Mouse (Mus musculus) hindbrain, embryonic 10.5 days (tissue): ENCODE measurements at regions not wholly inside any gene's neighbourhood (a gene's known extent, or its start where the extent isn't known, plus 50 kb on each side); places are given as distances from the start of the nearest gene placed in this dataset.

Source experiments
- DNase-seq: peaks from one replicate; pipeline ENCODE4 v3.0.0-alpha.2; 2017; ENCODE audit warnings: low spot score
- H3K27ac ChIP-seq: fragments of 300-500 bp; sonication (generic); 2 replicates; pipeline ENCODE4 v1.5.1; 2016; ENCODE audit warnings: mild to moderate bottlenecking, moderate library complexity
- H3K27me3 ChIP-seq: fragments of 300-500 bp; sonication (generic); 2 replicates; pipeline ENCODE4 v1.6.1; 2016; ENCODE audit warnings: mild to moderate bottlenecking; ENCODE audit not compliant: poor library complexity, insufficient read depth, severe bottlenecking
- H3K36me3 ChIP-seq: fragments of 300-500 bp; sonication (generic); 2 replicates; pipeline ENCODE4 v1.6.1; 2016; ENCODE audit warnings: mild to moderate bottlenecking, moderate library complexity
- H3K4me1 ChIP-seq: fragments of 300-500 bp; sonication (generic); replicated peaks from 2 replicates; pipeline ENCODE4 v1.6.1; 2016; ENCODE audit warnings: mild to moderate bottlenecking
- H3K4me3 ChIP-seq: fragments of 300-500 bp; sonication (generic); 2 replicates; pipeline ENCODE4 v1.5.1; 2016; ENCODE audit warnings: mild to moderate bottlenecking, moderate library complexity
- H3K9me3 ChIP-seq: fragments of 300-500 bp; sonication (generic); 2 replicates; pipeline ENCODE4 v1.6.1; 2016; ENCODE audit warnings: mild to moderate bottlenecking, moderate library complexity
- WGBS: fragments of 180-500 bp; shearing (Covaris S2); methylation state at CpG from one replicate; pipeline ENCODE4 v1.1.7; 2016; 5-methylcytosine and 5-hydroxymethylcytosine counted together

DNA sequence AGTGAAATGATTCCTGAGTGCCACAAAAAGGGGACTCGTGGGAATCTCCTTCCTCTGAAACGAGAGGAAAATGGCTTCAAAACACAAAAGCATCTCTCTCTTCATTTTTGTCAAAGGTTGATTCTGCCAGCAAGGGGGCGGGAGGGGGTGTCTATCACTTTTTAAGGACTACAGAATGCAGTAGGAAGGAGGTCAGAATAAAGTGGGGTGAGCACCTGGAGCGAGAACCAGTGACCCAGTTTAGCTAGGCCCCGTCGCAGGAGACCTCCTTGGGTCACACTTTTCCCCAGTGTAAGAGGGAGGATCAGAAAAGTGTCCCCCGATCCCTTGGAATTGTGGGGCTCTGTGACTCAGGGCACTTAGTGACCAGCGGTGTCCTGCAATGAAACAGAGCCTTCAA lies 133.1 kb downstream of the Tgfb2 start:
- 88% methylated on average over 8 of the region's 8 CpGs for WGBS
- H3K9me3 ChIP-seq: no peaks in the 10 kb centered on the region

DNA sequence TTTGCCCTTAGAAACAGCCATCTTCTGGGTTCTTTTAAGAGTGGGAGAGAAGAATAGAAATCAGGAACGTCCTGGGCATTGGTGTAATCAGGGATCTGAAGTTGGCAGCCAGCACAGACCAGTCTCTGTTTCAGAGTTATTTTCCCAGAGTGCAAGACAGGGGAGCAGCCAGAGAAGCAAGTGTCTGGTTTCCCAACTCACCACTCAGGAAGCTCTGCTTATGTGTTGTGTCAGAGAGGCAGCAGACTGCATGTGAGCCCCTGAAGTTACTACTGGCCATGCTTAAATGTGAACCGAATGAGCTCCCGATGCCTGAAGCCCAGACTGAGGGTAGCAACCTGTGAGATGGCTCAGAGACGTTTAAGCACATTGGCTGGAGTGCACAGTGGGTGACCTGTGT lies 133.7 kb downstream of the Tgfb2 start:
- no peaks in the 10 kb centered on the region for H3K9me3 ChIP-seq
- H3K36me3 ChIP-seq: no peaks in the 10 kb centered on the region
- H3K4me1 ChIP-seq: 0 out of 2 replicates have a peak, but pooled peaks cover 6% of the 10 kb centered on the region
- no peak overlapping the region for H3K27ac ChIP-seq
- no peak for DNase-seq
- 69% methylated on average over 4 of the region's 4 CpGs for WGBS
- H3K27me3 ChIP-seq: no peaks in the 10 kb centered on the region
- no peak overlapping the region for H3K4me3 ChIP-seq

More for the DNA sequence above, 133.1 kb downstream of the Tgfb2 start:
- H3K4me1 ChIP-seq: 0 out of 2 replicates have a peak, but pooled peaks cover 4% of the 10 kb centered on the region
- no peak overlapping the region for H3K4me3 ChIP-seq
- no peak for DNase-seq
- H3K27ac ChIP-seq: no peak overlapping the region
- no peaks in the 10 kb centered on the region for H3K27me3 ChIP-seq
- no peaks in the 10 kb centered on the region for H3K36me3 ChIP-seq

DNA sequence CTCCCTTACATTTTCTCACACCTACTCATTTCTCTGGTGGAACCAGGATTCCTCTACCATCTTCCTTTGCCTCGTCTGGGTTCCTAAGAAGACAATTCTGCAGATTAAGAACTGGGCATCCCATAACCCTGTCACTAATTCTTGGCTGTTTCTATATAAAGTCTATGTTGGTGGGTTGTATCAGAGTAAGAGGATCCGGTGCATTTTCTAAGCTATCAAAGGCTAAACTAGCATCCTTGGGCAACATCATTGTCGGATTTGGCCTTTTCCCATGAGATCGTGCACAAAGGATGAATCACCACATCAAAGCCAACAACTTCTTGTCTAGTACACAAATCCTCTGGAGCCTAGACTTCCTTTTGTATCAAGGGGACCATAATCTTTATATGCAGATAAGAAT lies 137.3 kb downstream of the Tgfb2 start:
- H3K4me1 ChIP-seq: peaks cover 17% of the 10 kb centered on the region
- no peak overlapping the region for H3K27ac ChIP-seq
- no peak for DNase-seq
- 83% methylated on average over 4 of the region's 4 CpGs for WGBS
- no peaks in the 10 kb centered on the region for H3K9me3 ChIP-seq
- H3K36me3 ChIP-seq: no peaks in the 10 kb centered on the region
- H3K4me3 ChIP-seq: no peak overlapping the region
- H3K27me3 ChIP-seq: no peaks in the 10 kb centered on the region; the same call in 1 of the 2 replicates

DNA sequence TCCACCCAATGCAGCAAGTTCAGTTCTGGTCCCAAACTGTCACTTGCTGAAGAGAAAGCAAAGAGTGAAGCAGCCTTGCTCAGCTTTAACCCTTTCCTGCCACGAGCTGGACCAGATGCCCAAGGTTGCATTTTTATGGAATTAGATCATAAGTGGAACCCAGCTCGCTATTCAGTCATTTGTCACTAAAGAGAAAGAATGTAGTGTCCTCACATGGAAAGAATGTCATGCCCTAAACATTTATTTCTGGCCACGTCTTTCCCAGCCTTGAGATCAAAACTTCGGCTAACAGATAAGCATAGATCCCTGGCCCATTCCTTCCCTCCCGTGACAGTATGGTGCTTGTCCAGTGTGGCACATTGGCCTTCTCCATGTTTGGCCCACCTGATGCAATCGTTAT lies 137.7 kb downstream of the Tgfb2 start:
- peaks cover 17% of the 10 kb centered on the region for H3K4me1 ChIP-seq
- WGBS: 76% methylated on average over 6 of the region's 6 CpGs
- no peaks in the 10 kb centered on the region for H3K36me3 ChIP-seq
- no peaks in the 10 kb centered on the region for H3K9me3 ChIP-seq
- no peak overlapping the region for H3K4me3 ChIP-seq
- no peak for DNase-seq
- H3K27me3 ChIP-seq: no peaks in the 10 kb centered on the region; the same call in 1 of the 2 replicates
- H3K27ac ChIP-seq: no peak overlapping the region

DNA sequence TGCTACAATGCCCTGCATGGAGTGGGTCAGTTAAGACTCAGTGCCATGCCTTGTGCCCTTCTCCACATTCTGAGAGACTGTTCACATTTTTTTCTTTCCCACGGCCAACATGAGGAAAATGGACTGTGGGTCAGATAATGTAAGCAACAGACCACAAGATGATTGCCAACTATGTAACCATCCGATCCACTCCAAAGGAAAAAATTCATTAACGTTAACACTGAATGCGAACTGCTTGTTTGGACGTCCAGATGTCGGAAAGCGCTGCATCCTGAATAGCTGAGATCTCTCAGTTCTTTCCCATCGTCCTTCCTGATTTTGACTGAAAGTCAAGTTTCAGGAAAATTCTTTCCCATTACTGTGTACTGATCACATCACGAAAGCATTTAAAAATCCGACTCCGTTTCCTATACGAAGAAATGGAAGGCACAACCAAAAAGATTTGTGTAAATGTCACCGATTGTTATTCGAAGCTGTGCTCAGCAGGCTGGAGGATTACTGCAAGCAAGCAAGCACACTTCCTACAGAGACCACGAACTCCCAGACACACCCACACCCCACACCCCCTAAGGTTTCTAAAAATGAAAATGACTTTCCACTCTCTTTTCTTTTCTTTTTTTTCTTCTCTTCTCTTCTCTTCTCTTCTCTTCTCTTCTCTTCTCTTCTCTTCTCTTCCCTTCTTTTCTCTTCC lies 138.5 kb downstream of the Tgfb2 start:
- H3K4me1 ChIP-seq: peaks cover 17% of the 10 kb centered on the region
- no peak overlapping the region for H3K27ac ChIP-seq
- DNase-seq: no peak
- WGBS: 21% methylated on average over 15 of the region's 15 CpGs
- H3K9me3 ChIP-seq: no peaks in the 10 kb centered on the region
- no peaks in the 10 kb centered on the region for H3K36me3 ChIP-seq
- H3K4me3 ChIP-seq: no peak overlapping the region
- no peaks in the 10 kb centered on the region; the same call in 1 of the 2 replicates for H3K27me3 ChIP-seq

DNA sequence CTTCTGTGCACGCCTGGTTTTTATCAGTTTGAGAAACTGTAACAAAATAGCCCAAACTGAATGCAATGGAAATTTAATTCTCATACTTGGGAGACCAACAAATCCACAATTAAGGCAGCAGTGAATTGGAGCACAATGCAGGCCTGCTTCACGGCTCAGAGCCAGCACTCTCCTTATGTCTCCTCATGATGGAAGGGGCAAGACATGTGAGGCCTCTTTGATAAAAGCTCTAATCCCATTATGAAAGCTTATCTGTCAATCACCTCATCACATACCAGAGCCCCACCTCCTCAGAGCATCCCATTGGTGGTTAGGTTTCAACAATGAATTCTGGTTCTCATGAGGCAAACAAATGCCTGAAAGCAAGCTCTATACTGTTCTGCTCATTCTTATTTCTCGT lies 143.8 kb downstream of the Tgfb2 start:
- no peak overlapping the region for H3K4me3 ChIP-seq
- no peaks in the 10 kb centered on the region for H3K9me3 ChIP-seq
- DNase-seq: no peak
- peaks cover 19% of the 10 kb centered on the region for H3K4me1 ChIP-seq
- no peaks in the 10 kb centered on the region; the same call in 1 of the 2 replicates for H3K27me3 ChIP-seq
- no peak overlapping the region for H3K27ac ChIP-seq
- H3K36me3 ChIP-seq: no peaks in the 10 kb centered on the region
- WGBS: 75% methylated on average over 3 of the region's 3 CpGs

DNA sequence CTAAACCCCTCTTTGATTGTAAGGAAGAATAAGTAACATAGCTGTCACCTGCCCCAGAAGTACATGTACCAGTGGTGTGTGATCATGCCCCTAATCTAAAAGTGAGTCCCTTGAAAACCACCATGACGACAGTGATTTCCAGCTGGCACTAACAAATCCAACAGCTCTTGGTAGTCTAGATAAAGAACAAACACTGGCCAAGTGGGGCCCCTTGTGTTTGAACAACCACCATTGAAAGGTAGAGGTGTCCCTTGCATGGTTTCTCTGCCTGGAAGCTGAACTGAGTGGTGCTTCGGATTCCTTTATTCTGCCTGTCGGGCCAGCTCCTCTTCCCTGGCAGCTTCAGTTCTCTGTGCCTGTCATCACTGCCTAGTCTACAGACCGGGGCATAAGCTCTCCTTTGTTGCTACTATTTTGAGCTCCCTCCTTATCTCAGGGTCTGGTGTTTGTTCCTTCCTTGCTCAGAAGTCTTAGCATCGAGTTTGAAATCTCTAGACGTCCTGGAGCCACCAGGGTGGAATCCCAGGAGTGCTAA lies 150.3 kb downstream of the Tgfb2 start:
- no peaks in the 10 kb centered on the region for H3K27me3 ChIP-seq
- no peak overlapping the region for H3K27ac ChIP-seq
- H3K36me3 ChIP-seq: no peaks in the 10 kb centered on the region
- peaks cover 4% of the 10 kb centered on the region; the same call in 1 of the 2 replicates for H3K4me1 ChIP-seq
- DNase-seq: no peak
- 59% methylated on average over 6 of the region's 6 CpGs for WGBS
- H3K4me3 ChIP-seq: no peak overlapping the region
- H3K9me3 ChIP-seq: no peaks in the 10 kb centered on the region

DNA sequence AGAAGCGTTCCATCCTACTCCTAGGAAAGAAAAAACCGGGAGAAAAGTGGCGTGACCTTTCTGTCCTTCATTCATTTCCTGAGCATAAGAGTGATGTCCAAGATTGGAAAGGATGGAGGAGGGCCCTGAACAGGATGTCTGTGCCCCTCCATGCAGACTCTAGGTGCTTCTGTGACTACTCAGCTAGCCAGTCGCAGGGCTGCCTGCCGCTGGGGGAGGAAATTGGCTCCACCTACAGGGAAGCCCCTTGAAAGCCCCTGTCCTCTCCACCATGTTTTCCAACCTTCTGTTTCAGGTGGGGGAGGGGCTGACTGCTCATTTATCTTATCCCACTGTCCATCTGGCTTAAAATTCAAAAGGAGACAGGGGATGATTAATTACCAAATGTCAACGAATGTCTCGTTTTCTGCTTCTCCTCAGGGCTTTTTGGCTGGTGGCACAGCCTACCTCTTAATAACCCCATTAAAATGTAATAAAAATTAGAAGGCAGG lies 151.2 kb downstream of the Tgfb2 start:
- Histone ChIP-seq H3K4me1 (peaks cover 4% of the 10 kb centered on the region; the same call in 1 of the 2 replicates), H3K36me3 (no peaks in the 10 kb centered on the region), H3K9me3 (no peaks in the 10 kb centered on the region), H3K27me3 (no peaks in the 10 kb centered on the region), H3K4me3 (no peak overlapping the region), H3K27ac (no peak overlapping the region)
- WGBS: 75% methylated on average over 7 of the region's 7 CpGs
- peak; percentile 23 for DNase-seq

DNA sequence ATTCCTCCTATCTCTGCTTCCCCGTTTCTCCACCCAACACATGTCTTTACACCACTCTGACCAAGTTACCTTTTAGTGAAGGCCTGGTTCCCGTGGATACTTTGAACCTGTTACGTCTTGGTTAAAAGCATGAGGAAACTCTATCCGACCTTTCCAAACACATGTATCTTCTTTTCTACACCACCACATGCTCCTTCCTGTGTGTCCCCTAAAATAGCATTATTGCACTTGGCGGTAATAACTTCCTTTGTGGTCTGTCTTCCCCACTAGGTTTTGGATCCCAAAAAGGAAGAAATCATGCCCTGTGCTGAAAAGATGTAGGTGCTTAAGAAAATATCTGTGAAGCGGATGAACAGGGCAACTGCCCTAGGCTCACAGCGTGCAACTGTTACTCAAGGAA lies 153.1 kb downstream of the Tgfb2 start:
- peaks cover 4% of the 10 kb centered on the region; the same call in 1 of the 2 replicates for H3K4me1 ChIP-seq
- H3K4me3 ChIP-seq: no peak overlapping the region
- H3K27ac ChIP-seq: no peak overlapping the region
- H3K36me3 ChIP-seq: no peaks in the 10 kb centered on the region
- no peak for DNase-seq
- WGBS: 91% methylated on average over 7 of the region's 7 CpGs
- no peaks in the 10 kb centered on the region for H3K27me3 ChIP-seq
- H3K9me3 ChIP-seq: no peaks in the 10 kb centered on the region

DNA sequence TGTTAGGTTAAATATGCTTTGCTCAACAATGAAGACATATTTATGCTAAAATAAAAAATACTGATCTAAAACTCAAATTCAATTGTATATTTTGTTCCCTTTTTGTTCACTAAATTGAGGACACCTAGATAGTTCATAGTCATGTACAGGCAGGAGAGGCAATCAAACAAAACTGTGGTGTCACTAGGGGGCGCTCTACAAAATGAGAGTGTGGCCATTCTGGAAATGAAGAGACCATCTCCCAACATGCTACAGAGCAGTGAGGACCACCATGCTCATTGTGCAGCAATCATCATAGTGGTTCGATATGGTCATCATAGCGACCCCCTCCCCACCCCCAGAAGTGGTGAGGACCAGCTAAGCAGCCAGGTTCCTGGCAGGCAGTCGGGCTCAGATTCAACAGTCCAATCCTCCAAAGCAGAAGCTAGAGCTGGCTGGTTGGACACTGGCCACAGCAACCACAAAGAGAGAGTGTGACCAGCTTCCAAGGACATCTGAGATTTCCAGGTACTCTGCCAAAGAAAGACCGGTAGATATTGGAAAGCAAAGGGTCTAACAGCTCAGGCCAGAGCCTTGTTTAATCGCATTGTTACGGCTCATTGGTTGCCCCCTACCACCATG lies 155.4 kb downstream of the Tgfb2 start:
- Histone ChIP-seq H3K27me3 (no peaks in the 10 kb centered on the region), H3K27ac (no peak overlapping the region), H3K36me3 (no peaks in the 10 kb centered on the region), H3K4me1 (peaks cover 9% of the 10 kb centered on the region; the same call in 1 of the 2 replicates), H3K9me3 (no peaks in the 10 kb centered on the region), H3K4me3 (no peak overlapping the region)
- peak; percentile 15 for DNase-seq
- 85% methylated on average over 7 of the region's 7 CpGs for WGBS

DNA sequence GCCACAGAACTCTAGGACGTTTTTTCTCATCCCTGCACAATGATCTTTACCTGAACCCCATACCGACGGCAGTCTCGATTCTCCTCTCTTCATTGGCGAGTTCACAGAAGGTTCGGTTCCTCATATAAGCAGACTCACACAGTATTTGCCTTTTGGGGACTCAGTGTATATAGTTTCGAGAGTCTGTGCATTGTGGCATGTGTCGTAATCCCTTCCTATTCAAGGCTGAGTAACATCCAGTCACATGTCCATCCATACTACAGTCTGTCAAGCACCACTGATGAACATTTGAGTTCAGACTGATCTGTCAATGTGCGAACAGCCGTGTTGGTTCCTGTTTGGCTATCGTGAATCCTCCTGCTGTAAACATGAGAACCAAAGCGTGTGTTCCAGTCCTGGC lies 156.6 kb downstream of the Tgfb2 start:
- Histone ChIP-seq H3K27ac (no peak overlapping the region), H3K4me3 (no peak overlapping the region), H3K4me1 (peaks cover 6% of the 10 kb centered on the region; the same call in 1 of the 2 replicates), H3K27me3 (no peaks in the 10 kb centered on the region), H3K36me3 (no peaks in the 10 kb centered on the region), H3K9me3 (no peaks in the 10 kb centered on the region)
- 94% methylated on average over 12 of the region's 12 CpGs for WGBS
- no peak for DNase-seq

DNA sequence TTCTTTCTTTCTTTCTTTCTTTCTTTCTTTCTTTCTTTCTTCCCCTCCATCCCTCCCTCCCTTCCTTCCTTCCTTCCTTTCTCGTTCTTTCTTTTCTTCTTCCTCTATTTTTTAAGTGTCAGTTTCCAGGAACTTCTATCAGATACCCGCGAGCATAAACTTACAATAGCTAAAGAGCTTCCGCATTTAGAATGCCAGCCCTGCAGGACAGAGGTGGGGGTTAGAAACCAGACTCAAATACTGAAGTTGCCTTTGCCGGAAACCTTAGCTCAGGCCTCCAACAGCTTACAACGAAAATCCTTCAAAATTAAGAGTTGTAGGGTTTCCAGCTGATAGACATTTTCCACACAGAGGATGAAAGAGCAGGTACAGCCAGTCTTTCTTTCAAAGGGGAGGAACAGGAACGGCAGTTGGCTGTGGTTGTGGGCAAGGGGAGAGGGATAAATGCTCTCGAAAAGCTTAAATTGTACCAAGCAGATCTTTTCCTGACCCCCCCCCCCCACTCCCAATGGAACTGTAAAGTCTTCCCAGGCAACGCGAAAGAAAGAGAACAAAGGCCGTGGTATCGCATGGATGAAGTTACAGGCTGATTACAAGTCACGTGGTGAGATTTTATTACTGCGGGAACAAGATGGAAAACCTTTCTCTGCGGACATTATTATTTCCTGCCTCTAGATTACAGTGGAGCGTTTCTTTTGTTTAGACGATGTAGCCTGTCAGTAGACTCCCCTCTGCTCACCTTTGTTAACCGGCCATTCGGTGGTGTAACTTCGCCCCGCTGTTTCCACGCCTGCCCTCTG lies 159.2 kb downstream of the Tgfb2 start:
- H3K27me3 ChIP-seq: no peaks in the 10 kb centered on the region
- 74% methylated on average over 22 of the region's 22 CpGs for WGBS
- H3K4me3 ChIP-seq: no peak overlapping the region
- no peak for DNase-seq
- no peaks in the 10 kb centered on the region for H3K36me3 ChIP-seq
- no peak overlapping the region for H3K27ac ChIP-seq
- H3K9me3 ChIP-seq: no peaks in the 10 kb centered on the region
- H3K4me1 ChIP-seq: peaks cover 6% of the 10 kb centered on the region; the same call in 1 of the 2 replicates
